Mouse (Mus musculus): ENCODE results near the gene Hhipl1. TPM values are rescaled to one million over a fixed set of nuclear protein-coding genes. Genes with fewer than 3 reads are reported as not detected.

Hhipl1 gene
- total and polyA plus RNA-seq, 3 experiments = not detected

DNA sequence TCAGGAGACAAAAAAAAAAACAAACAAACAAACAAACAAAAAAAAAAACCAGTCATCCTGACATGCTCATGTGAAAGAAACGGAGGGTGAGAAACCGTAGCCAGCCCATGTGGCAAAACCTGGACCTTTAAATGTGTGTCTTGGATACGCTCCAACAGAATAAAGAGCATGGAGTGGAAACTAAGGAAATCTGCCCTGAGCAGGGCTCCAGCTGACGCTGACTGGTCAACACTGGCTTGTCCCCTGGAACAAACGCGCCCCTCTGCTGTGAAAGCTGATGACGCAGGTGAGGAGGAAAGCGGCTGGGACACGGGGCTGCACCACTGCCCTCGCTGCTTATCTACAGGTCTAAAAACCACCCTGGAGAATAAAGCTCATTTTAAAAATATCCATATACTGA is 49.3 kb upstream of the Hhipl1 start:
- TF ChIP-seq EP300 (IDR thresholded peaks at IDR 0.05; ENCODE audit: low read depth in 1 of 2, low read length in 2 of 2) (no peak), MYB (IDR thresholded peaks at IDR 0.05; ENCODE audit: low read depth, low read length) (no peak), CHD1 (IDR thresholded peaks at IDR 0.05; ENCODE audit: low read depth, low read length) (no peak), USF1 (IDR thresholded peaks at IDR 0.05; ENCODE audit: low read depth, low read length) (no peak), NRF1 (IDR thresholded peaks at IDR 0.05; ENCODE audit: insufficient read depth, low read depth, low read length, poor library complexity, severe bottlenecking) (no peak), USF2 (IDR thresholded peaks at IDR 0.05; ENCODE audit: borderline replicate concordance in 1 of 2, insufficient read depth in 1 of 2, low read depth in 1 of 2, low read length in 2 of 2) (no peak), JUND (IDR thresholded peaks at IDR 0.05; ENCODE audit: low read depth, low read length) (no peak), ETS1 (IDR thresholded peaks at IDR 0.05; ENCODE audit: low read depth, low read length) (no peak)
- DNase-seq (ENCODE audit: low read depth, low spot score) = no peak
- Histone ChIP-seq H3K27ac (ENCODE audit: control insufficient read depth, low read depth, low read length) (no peak overlapping the region), H3K27me3 (ENCODE audit: control insufficient read depth in 1 of 2, insufficient read depth in 2 of 2, low read length in 2 of 2) (no peaks in the 10 kb centered on the region), H3K36me3 (ENCODE audit: control insufficient read depth in 1 of 2, insufficient read depth in 2 of 2, low read length in 2 of 2) (no peaks in the 10 kb centered on the region), H3K9ac (ENCODE audit: control insufficient read depth, low read depth, low read length, poor library complexity, severe bottlenecking) (no peak overlapping the region), H3K9me3 (replicated peaks; ENCODE audit: insufficient read depth, low read length) (no peaks in the 10 kb centered on the region), H3K79me2 (ENCODE audit: control insufficient read depth, insufficient read depth, low read length, poor library complexity) (no peaks in the 10 kb centered on the region), H3K4me3 (ENCODE audit: control insufficient read depth in 1 of 2, insufficient read depth in 1 of 2, low read depth in 2 of 2, low read length in 2 of 2) (no peak overlapping the region), H3K4me1 (ENCODE audit: control insufficient read depth in 1 of 2, insufficient read depth in 2 of 2, low read length in 2 of 2) (no peaks in the 10 kb centered on the region)

DNA sequence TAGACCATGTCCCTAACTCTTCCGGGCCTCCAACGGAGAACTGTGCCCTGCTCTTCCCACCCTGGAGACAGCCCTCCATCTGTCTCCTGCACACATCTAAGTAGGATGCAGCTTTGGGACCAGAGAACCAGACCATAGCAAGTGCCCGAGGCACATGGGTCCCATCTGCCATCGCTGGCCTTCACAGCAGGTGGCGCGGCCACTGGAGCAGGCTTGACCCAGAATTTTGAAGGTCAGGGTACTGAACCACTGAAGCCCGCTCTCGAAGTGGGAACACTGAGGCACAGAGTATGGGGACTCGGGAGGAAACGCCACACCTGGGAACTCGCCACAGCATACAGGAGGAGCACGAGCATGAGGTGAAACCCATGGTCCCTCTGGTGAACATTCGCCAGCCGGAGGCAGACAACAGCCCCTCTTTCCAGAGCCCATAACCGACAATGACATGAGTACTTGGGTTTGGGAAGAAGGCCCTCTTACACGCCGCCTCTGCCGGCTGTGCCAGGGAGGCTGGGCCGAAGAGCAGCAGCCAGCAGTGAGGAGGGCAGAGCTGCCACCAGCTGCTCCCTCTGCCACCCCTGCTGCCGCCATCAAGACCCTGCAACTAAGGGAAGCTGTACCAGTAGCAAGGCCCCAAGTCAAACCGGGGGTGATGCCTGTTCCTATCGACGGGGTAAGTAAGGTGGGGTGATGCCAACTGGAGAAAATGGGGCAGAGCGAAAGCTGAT is 46.6 kb upstream of the Hhipl1 start:
- DNase-seq (ENCODE audit: low read depth, low spot score) = no peak
- Histone ChIP-seq H3K9me3 (replicated peaks; ENCODE audit: insufficient read depth, low read length) (no peaks in the 10 kb centered on the region), H3K27me3 (ENCODE audit: control insufficient read depth in 1 of 2, insufficient read depth in 2 of 2, low read length in 2 of 2) (no peaks in the 10 kb centered on the region), H3K79me2 (ENCODE audit: control insufficient read depth, insufficient read depth, low read length, poor library complexity) (peaks cover 4% of the 10 kb centered on the region; the same call in 1 of the 2 replicates), H3K4me3 (ENCODE audit: control insufficient read depth in 1 of 2, insufficient read depth in 1 of 2, low read depth in 2 of 2, low read length in 2 of 2) (no peak overlapping the region), H3K36me3 (ENCODE audit: control insufficient read depth in 1 of 2, insufficient read depth in 2 of 2, low read length in 2 of 2) (no peaks in the 10 kb centered on the region), H3K9ac (ENCODE audit: control insufficient read depth, low read depth, low read length, poor library complexity, severe bottlenecking) (no peak overlapping the region), H3K4me1 (ENCODE audit: control insufficient read depth in 1 of 2, insufficient read depth in 2 of 2, low read length in 2 of 2) (no peaks in the 10 kb centered on the region), H3K27ac (ENCODE audit: control insufficient read depth, low read depth, low read length) (no peak overlapping the region)
- TF ChIP-seq POLR2A (IDR thresholded peaks at IDR 0.05; ENCODE audit: control insufficient read depth in 1 of 2, insufficient read depth in 1 of 2, low read depth in 1 of 2, low read length in 2 of 2, poor library complexity in 1 of 2) (no peak), SIN3A (IDR thresholded peaks at IDR 0.05; ENCODE audit: low read length) (no peak), USF1 (IDR thresholded peaks at IDR 0.05; ENCODE audit: low read depth, low read length) (no peak)

DNA sequence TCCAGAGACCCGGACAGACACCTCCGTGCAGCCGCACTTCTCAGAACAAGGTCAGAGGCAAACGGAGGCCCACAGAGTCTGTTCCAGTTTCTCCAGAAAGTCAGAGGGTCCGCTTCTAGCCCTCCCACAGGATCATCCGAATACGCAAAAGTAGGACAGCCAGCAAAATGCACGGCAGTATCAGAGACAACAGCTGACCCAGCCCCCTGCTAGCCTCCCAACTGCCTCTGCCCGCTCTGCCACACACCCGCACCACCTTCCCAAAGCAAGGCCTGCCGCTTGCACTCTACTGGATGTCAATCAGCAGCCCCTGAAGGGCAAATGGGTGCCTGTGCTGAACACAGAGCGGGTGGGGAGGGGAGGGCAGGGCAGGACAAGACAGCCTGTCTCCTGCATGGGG is 45.1 kb upstream of the Hhipl1 start:
- H3K4me3 ChIP-seq (ENCODE audit: control insufficient read depth in 1 of 2, insufficient read depth in 1 of 2, low read depth in 2 of 2, low read length in 2 of 2) = no peak overlapping the region
- H3K9me3 ChIP-seq (replicated peaks; ENCODE audit: insufficient read depth, low read length) = no peaks in the 10 kb centered on the region
- no peak overlapping the region for H3K9ac ChIP-seq (ENCODE audit: control insufficient read depth, low read depth, low read length, poor library complexity, severe bottlenecking)
- H3K27ac ChIP-seq (ENCODE audit: control insufficient read depth, low read depth, low read length) = no peak overlapping the region
- no peaks in the 10 kb centered on the region for H3K4me1 ChIP-seq (ENCODE audit: control insufficient read depth in 1 of 2, insufficient read depth in 2 of 2, low read length in 2 of 2)
- H3K79me2 ChIP-seq (ENCODE audit: control insufficient read depth, insufficient read depth, low read length, poor library complexity) = peaks cover 6% of the 10 kb centered on the region; the same call in 1 of the 2 replicates
- DNase-seq (ENCODE audit: low read depth, low spot score) = no peak
- no peaks in the 10 kb centered on the region for H3K36me3 ChIP-seq (ENCODE audit: control insufficient read depth in 1 of 2, insufficient read depth in 2 of 2, low read length in 2 of 2)
- TF ChIP-seq ZKSCAN1 (IDR thresholded peaks at IDR 0.05; ENCODE audit: low read depth, low read length) (no peak), MAZ (IDR thresholded peaks at IDR 0.05; ENCODE audit: low read depth, low read length) (no peak), SMC3 (IDR thresholded peaks at IDR 0.05; ENCODE audit: low read depth, low read length) (no peak), TBP (IDR thresholded peaks at IDR 0.05; ENCODE audit: low read depth, low read length) (no peak), MAX (IDR thresholded peaks at IDR 0.05; ENCODE audit: low read length) (no peak), ETS1 (IDR thresholded peaks at IDR 0.05; ENCODE audit: low read depth, low read length) (no peak), BHLHE40 (IDR thresholded peaks at IDR 0.05; ENCODE audit: borderline replicate concordance, low read depth, low read length) (no peak), RAD21 (IDR thresholded peaks at IDR 0.05; ENCODE audit: low read depth, low read length) (no peak), NRF1 (IDR thresholded peaks at IDR 0.05; ENCODE audit: insufficient read depth, low read depth, low read length, poor library complexity, severe bottlenecking) (no peak), ZC3H11A (IDR thresholded peaks at IDR 0.05; ENCODE audit: low read depth, low read length) (no peak), CTCF (IDR thresholded peaks at IDR 0.05 in 2 of 3, conservative IDR thresholded peaks at IDR 0.05 in 1 of 3; ENCODE audit: control insufficient read depth in 1 of 3, insufficient read depth in 1 of 3, low read depth in 2 of 3, low read length in 3 of 3, poor library complexity in 1 of 3, severe bottlenecking in 1 of 3) (no peak), MXI1 (IDR thresholded peaks at IDR 0.05; ENCODE audit: low read depth, low read length) (no peak), SIN3A (IDR thresholded peaks at IDR 0.05; ENCODE audit: low read length) (no peak), MYB (IDR thresholded peaks at IDR 0.05; ENCODE audit: low read depth, low read length) (no peak), ZMIZ1 (IDR thresholded peaks at IDR 0.05; ENCODE audit: low read depth, low read length) (no peak), CHD2 (IDR thresholded peaks at IDR 0.05; ENCODE audit: low read length) (no peak)
- H3K27me3 ChIP-seq (ENCODE audit: control insufficient read depth in 1 of 2, insufficient read depth in 2 of 2, low read length in 2 of 2) = no peaks in the 10 kb centered on the region

All from MEL (cell line).